Mouse (Mus musculus): Measurements from ENCODE around the gene Tmed6.
"Not testable (repeated sequence)": the region's sequence is repeated elsewhere in the genome, so short reads cannot be mapped to it uniquely, and the experiment has no call there.

The Tmed6 gene

DNA sequence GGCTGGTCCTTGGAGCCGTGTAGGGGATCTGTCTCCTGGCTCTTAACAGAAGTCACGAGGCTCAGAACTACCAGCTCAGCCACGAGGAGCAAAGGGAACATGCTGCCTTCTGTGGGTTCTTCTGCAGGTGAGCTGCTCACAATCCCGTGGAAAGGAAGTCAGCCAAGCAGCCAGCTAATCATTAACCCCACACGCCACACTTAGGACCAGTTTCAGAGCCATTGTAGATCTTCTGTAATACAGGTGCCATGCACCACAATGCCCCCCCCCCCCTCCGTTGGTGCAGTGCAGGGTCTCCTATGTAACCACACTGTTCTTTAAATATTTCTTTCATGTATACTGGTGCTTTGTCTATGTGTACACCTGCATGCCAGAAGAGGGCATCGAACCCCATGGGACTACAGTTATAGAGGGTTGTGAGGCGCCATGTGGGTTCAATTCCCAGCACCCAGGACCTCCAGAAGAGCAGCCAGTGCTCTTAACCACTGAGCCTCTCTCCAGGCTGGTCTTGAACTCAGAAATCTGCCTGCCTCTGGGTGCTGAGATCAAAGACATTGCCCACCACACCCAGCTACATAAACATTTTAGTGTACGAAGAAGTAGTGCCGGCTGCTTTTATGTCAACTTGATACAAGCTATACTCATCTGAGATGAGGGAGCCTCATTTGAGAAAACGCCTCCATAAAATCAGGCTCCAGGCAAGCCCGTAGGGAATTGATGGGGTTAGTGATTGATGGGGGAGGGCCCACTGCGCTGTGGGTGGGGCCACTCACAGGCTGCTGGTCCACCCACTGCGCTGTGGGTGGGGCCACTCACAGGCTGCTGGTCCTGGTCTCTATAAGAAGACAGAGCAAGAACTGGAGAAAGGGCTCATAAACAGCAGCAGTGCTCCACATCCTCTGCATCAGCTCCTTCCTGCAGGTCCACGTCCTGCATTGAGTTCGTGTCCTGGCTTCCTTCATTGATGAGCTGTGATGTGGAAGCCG is at the start of gene Tmed6:
Gene Tmed6, minus strand, starts transcription at position 134 of the 986 bp plus-strand sequence.
- DNase-seq (ENCODE audit: low spot score) = no peak

DNA sequence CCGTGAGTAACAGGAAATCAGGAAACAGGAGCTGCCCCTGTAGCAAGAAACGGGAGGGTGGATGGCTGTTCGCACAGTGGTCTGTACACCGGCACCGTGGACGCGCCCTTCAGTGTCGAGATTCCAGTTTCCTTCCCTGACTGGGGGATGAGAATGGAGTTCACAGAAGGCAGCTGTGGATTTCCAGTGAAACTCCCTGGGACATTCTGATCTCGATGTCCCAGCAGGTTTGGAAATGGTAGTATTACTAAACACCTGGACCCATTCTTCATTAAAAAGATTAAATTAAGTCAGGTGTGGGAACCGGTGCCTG is 49.5 kb upstream of the Tmed6 start:
- no peak for DNase-seq (ENCODE audit: low spot score)

DNA sequence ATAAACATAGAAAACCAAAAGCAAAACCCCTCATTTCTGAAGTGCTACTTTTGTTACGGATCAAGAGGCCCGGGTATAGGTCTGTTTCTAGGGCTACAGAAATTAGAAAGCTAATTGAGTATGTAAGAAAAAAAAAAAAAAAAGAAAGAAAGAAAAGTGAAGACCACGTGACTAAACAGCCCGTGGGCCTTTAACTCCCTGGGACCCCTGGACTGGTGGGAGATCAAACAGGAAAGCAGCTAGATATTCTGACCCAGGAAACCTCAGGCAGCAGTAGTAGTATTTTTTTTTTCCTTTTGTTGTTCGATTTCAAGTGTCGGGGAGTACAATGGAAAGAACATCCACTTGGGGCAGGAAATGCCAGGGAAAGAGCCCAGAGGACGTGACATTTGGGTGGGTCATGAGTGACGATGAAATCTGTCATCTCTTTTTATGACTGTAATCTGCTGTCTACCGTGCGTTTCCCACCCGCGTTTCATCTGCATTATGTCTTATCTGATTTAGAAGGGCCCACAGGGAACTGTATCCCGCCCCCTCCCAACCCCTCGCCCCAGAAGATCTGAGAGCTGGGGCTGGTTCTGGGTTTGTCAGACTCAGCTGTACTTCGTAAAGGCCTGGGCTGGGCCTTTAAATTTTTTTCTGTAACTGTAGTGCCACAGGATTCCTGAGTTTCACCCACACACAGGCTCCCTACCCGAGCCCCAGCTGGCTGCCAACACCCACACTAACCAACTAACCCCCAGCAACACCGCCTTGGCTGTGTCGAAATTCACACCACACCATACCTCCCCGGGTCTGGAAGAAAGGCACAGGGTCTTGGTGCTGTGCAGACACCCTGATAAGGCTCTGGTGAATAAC is 48.9 kb upstream of the Tmed6 start:
- DNase-seq (ENCODE audit: low spot score) = no peak

GRCm38 (mm10) chr8:107113209-107113608 is 47.8 kb upstream of the Tmed6 start:
- no peak for DNase-seq (ENCODE audit: low spot score)

- no peak for DNase-seq (ENCODE audit: low spot score)
Measured at GRCm38 (mm10) chr8:107111340-107112105, 46.1 kb upstream of the Tmed6 start.

- DNase-seq (ENCODE audit: low spot score) = no peak
Measured at GRCm38 (mm10) chr8:107110629-107111330, 45.3 kb upstream of the Tmed6 start.

- no peak for DNase-seq (ENCODE audit: low spot score)
Measured at GRCm38 (mm10) chr8:107109816-107110435, 44.5 kb upstream of the Tmed6 start.

GRCm38 (mm10) chr8:107108978-107109720 is 43.7 kb upstream of the Tmed6 start:
- DNase-seq (ENCODE audit: low spot score) = no peak

DNA sequence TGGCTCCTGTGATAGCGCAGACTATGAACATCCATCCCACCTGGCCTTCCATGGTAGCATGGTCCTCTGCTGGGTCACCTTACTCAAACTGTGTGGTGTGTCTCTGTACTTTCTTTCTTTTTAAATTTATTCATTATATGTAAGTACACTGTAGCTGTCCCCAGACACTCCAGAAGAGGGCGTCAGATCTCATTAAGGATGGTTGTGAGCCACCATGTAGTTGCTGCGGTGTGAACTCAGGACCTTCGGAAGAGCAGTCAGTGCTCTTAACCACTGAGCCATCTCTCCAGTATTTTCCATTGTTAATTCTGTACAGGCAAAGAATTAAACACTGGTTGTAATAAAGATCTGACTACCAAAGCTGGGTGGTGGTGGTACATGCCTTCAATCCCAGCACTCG is 42.6 kb upstream of the Tmed6 start:
- DNase-seq (ENCODE audit: low spot score) = not testable (repeated sequence)

DNA sequence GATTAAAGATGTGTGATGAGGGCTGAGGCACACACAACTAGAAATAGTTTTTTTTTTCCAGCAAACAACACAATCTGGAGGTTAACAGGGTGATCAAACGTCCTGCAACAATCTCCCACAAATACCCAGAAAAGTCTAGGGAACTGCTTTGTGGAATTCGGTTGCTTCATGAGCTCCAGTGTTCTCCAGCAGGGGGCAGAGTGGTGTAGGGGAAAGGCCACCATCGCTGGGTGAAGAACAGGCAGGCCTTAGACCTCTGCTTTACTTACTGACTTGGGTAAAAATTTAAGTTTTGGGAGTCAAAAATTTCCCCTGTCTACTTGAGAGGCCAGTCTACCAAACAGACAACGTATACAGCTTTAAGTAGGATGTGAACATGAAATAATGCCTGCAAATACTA is 39.1 kb upstream of the Tmed6 start:
- DNase-seq (ENCODE audit: low spot score) = peak; percentile 54

GRCm38 (mm10) chr8:107100635-107101034 is 35.2 kb upstream of the Tmed6 start:
- no peak for DNase-seq (ENCODE audit: low spot score)

- DNase-seq (ENCODE audit: low spot score) = peak; percentile 79
Measured at GRCm38 (mm10) chr8:107096366-107097036, 31.1 kb upstream of the Tmed6 start, which contains the start of gene Terf2. Gene Terf2, minus strand, starts transcription at chr8:107096547.

DNA sequence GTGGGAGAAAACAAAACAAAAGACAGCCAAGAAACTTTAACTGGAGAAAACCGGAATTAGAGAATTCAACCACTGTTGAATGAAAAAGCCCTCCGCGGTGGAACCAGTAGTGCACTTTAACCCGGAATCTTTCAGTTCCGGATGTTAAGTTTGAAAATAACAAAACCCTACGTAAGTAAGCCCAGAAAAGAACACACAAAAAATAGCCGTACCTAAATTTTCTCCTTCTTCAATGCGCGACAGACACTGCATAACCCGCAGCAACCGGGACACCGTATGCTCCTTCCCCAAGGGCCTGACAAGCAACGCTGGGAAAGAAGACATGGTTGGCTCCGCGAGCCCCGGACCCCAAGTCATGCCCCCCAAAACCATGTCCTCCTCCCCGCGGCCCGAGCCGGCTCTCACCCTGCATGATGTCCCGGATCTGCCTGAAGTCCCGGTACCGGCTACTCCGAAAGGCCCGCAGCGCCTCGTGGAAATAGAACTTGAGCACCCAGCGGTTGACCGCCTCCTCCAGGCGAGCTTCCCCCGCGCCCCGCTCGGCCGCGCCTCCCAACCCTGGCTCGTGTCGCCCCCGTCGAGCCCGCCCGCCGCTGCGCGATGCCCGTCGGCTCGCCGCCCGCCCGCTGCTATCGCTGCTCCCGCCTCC is 30.4 kb upstream of the Tmed6 start:
- DNase-seq (ENCODE audit: low spot score) = no peak

- no peak for DNase-seq (ENCODE audit: low spot score)
Measured at GRCm38 (mm10) chr8:107090531-107090930, 25.1 kb upstream of the Tmed6 start.

DNA sequence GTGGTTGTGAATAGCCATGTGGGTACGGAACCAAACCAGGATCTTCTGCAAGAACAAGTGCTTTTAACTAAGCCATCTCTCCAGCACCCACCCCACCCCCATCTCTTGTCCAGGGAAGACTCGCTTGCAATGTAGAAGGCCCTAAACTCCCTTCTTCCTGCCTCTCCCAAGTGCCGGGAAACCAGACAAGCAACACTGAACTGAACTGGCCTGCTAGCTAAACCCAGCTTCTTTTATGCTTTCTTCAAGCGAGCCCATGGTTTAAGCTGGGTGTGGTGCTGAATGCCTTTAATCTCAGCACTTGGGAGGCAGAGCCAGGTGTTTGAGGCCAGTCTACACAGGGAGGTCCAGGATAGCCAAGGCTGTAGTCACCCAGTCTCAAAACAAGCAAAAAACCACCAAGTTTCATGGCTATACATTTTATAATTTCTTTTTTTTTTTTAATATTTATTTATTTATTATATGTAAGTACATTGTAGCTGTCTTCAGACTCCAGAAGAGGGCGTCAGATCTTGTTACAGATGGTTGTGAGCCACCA is 23.2 kb upstream of the Tmed6 start:
- DNase-seq (ENCODE audit: low spot score) = no peak

GRCm38 (mm10) chr8:107086018-107086417 is 20.6 kb upstream of the Tmed6 start:
- no peak for DNase-seq (ENCODE audit: low spot score)

GRCm38 (mm10) chr8:107085358-107085757 is 19.9 kb upstream of the Tmed6 start:
- DNase-seq (ENCODE audit: low spot score) = no peak

- DNase-seq (ENCODE audit: low spot score) = no peak
Measured at GRCm38 (mm10) chr8:107076239-107076888, 10.9 kb upstream of the Tmed6 start.

Data from ovary, postnatal 10 days (tissue).